Mouse (Mus musculus) megakaryocyte-erythroid progenitor cell, adult 5-6 weeks (primary cell): ENCODE measurements around the gene Olfr967. TPM values are rescaled to one million over a fixed set of nuclear protein-coding genes. Genes with fewer than 3 reads are reported as not detected.
"Not testable (repeated sequence)": the region's sequence is repeated elsewhere in the genome, so short reads cannot be mapped to it uniquely, and the experiment has no call there.

Experiments
- ATAC-seq: replicated peaks from 2 replicates; pipeline ENCODE4 v1.8.0; 2016; ENCODE audit warnings: mild to moderate bottlenecking, inconsistent platforms; ENCODE audit not compliant: severe bottlenecking, poor library complexity, low FRiP score, low TSS enrichment
- total RNA-seq, 2 experiments: library from RNA; stranded (forward) in 1 of 2; stranded (reverse) in 1 of 2; fragments of 200-1000, 215-1000 nt in 1 of 2; fragments of >200 nt in 1 of 2; fragmentation: Nextera tagmentation in 1 of 2; gene quantifications; 2 replicates each; pipeline ENCODE4 v1.2.3; 2014 to 2017

Olfr967 gene
- total RNA-seq (2014; fragmentation: Nextera tagmentation) = not detected in 2 replicates
- total RNA-seq (2017) = not detected in 2 replicates

DNA sequence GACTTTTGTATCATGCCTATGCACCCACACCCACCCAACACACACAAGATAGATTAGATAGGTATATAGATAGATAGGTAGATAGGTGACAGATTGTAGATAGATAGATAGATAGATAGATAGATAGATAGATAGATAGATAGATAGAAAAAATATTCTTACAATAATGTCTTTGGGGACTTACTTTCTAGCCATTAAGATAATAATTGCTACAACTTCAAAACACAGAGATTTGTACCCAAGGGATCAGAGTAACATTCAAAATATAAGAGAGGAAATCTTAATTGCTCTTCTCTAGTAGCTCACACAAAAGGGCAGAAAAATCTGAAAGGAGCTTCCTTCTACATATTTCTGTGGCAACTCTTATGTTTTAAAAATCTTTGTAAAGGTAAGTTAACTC lies at the start of gene Olfr967:
Gene Olfr967, plus strand, starts transcription at position 301 of the 400 bp plus-strand sequence.
- ATAC-seq = no peak

DNA sequence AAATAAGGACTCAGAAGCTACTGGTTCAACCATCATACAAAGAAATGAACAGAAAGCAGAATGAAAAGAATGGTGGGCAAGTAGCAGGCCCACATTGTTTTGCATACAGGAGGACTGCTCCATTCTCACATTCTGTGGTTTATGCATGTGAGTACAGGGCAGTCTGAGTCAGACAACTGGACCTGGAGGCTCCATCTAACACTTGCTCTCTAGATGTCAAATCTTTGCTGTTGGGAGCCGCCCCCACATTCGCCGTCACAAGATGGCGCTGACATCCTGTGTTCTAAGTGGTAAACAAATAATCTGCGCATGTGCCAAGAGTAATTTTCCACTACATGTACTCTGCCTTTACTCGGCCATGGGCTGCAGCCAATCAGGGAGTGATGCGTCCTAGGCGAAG lies 44.9 kb upstream of the Olfr967 start:
- ATAC-seq = not testable (repeated sequence)

DNA sequence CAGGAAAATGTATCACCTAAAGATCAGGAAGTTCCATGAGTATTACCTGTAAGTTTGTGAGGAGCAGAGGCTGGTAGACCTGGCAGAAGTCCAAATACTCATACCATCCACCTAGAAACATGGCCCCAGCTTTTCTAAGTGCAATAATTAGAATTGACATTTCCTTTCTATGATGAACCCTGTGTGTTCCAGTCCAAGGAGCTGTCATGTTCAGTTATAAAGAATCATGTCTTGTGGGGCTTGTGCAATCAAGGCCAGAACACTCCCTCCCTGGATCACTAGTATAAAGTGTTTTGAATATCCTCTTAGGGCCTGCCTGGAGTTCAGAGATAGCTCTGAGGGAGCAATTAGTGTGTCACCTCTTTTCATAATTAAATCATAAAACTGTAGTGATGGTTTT lies 39.0 kb upstream of the Olfr967 start, which contains the start of gene Olfr149:
Gene Olfr149, minus strand, starts transcription at position 101 of the 400 bp plus-strand sequence.
- ATAC-seq = no peak

DNA sequence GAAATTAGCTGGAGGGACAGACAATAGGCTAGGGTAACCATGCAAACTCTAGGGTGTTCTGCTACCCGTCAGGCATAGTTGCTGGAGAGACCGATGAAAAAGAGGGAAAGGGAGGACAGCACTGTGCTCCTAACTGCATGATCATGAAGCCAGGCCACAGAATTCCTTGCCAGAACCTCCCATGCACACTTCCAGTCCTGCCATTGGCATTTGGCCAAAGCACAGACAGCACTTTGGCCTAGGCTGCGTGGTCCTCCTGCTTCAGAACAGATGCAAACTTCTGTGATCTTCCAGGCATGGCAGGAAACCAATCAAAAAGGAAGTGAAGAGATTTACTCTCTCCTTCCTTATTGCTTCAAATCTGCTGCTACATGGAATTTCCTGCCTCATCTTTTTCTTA lies 37.1 kb upstream of the Olfr967 start:
- ATAC-seq = no peak

DNA sequence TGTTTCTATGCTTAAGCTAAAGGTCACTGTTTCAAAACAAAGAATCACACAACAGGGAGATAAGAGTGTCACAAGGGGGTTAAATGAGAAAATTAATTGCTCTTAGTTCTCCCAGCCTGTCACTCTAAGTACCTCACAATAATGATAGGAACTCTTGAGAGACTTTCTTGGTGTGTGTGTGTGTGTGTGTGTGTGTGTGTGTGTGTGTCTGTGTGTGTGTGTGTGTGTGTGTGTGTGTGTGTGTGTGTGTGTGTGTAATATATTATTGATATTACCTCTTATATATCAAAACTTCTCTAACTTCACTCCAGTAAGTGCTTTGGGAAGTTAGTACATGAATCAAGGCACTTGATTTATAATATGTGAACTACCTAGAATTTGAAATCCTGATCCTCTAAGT lies 35.0 kb upstream of the Olfr967 start, which contains the start of gene Olfr965:
Gene Olfr965, plus strand, starts transcription at position 301 of the 400 bp plus-strand sequence.
- no peak for ATAC-seq

DNA sequence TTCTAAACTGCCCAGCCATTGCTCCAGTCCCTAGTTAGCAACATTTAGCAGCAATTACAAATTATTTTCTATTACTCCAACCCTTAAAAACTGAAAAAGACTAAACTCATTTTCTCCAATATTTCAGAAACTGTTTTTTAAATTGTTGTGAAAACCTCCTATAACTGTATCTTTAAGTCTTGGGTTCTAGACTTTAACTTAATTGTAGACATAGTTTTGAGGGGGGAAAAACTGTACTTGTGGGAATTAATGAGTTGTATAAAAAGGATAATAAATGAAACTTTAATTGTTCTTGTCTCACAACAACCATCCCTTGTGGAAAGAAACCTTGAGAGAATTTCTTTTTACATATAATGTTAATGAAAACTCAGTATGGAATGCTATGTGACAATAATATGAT lies 15.4 kb upstream of the Olfr967 start, which contains the start of gene Olfr150:
Gene Olfr150, plus strand, starts transcription at position 301 of the 400 bp plus-strand sequence.
- ATAC-seq = no peak

DNA sequence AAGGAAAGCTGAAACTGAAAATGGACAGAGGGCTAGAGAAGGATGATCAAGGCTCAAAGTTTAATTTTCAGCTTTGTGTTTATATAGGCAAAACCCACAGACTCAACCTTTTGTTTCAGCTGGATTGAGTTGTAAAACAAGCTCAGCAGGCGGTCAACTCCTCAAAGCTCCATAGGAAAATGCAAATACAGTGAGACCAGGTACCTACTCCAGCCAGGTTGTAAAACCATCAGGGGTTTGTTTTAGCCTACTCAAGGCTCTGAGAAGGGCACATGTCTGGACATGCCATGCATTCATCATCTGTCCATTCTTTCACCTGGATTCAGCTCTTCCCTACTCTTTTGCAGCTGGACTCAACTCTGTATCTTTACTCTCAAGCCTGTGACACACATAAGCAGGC lies 5.3 kb upstream of the Olfr967 start:
- no peak for ATAC-seq

DNA sequence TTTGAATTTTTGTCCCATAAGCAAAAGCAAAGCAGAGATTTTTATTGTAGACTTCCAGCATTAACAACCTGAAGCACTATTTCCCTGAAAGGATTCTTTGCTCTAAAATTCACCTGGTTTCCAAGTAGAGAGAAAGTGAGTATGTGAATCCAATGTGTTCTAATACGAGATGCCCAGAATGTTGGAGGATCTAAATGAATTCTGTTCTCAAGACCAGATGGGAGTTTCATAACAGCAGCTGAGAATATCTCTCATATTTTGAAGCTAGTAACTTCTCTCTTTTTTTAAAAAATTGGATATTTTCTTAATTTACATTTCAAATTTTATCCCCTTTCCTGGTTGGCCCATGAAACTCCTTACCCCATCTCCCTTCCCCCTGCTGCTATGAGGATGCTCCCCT lies 379 bp downstream of the Olfr967 start:
- ATAC-seq = no peak

DNA sequence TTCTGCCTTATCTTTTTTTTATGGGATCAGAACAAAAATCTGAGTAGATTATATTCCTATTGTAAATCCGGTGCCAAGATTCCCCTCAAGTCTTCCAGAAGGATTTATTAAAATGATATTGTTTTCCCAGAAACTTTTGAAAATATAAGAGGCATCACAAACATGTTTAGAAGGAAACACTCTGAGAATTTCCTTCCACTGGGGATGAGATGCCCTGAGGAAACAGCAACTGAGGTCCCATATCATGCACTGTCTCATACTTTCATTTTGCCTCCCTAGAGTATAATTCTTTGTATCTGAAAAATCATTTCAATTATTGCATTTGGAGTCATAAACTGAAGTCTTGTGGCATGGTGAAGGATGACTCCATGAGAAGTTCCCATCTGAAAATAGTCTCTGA lies 37.1 kb downstream of the Olfr967 start, which contains the start of gene Olfr968:
Gene Olfr968, minus strand, starts transcription at position 101 of the 400 bp plus-strand sequence.
- no peak for ATAC-seq

DNA sequence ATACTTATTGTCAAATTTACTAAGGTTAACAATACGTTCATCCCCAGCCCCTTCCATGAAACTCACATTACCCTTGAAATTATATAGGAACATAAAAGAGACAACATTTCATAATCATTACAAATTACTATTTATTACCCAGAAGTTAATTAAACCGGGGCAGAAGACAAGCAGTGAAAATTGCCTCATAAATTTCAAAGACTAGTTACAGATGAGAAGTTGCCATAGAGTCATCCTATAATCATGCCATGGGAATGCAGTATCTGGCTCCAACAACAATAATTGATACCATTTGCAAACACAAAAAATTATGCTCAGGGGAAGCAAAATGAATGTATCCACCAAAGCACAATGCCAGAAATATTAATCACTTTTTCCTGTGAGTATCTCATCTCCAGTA lies 44.5 kb downstream of the Olfr967 start, which contains the start of gene Olfr969:
Gene Olfr969, plus strand, starts transcription at position 388 of the 400 bp plus-strand sequence.
- no peak for ATAC-seq

Other genes with a start within 250 kb of the Olfr967 start
- not detected in 2 replicates for gene Olfr957, start 230.4 kb upstream of the Olfr967 start, total RNA-seq (2014; fragmentation: Nextera tagmentation)
- not detected in 2 replicates for gene Olfr957, start 230.4 kb upstream of the Olfr967 start, total RNA-seq (2017)
- gene Olfr958, start 192.2 kb upstream of the Olfr967 start, total RNA-seq (2014; fragmentation: Nextera tagmentation) = not detected in 2 replicates
- not detected in 2 replicates for gene Olfr958, start 192.2 kb upstream of the Olfr967 start, total RNA-seq (2017)
- gene Olfr959, start 170.7 kb upstream of the Olfr967 start, total RNA-seq (2014; fragmentation: Nextera tagmentation) = not detected in 2 replicates
- not detected in 2 replicates for gene Olfr959, start 170.7 kb upstream of the Olfr967 start, total RNA-seq (2017)
- gene AW551984, start 141.8 kb upstream of the Olfr967 start, total RNA-seq (2014; fragmentation: Nextera tagmentation) = not detected in 2 replicates
- not detected in 2 replicates for gene AW551984, start 141.8 kb upstream of the Olfr967 start, total RNA-seq (2017)
- not detected in 2 replicates for gene Olfr148, start 135.6 kb upstream of the Olfr967 start, total RNA-seq (2014; fragmentation: Nextera tagmentation)
- not detected in 2 replicates for gene Olfr148, start 135.6 kb upstream of the Olfr967 start, total RNA-seq (2017)
- gene Olfr960, start 124.9 kb upstream of the Olfr967 start, total RNA-seq (2014; fragmentation: Nextera tagmentation) = not detected in 2 replicates
- gene Olfr960, start 124.9 kb upstream of the Olfr967 start, total RNA-seq (2017) = not detected in 2 replicates
- not detected in 2 replicates for gene Olfr961, start 101.2 kb upstream of the Olfr967 start, total RNA-seq (2014; fragmentation: Nextera tagmentation)
- not detected in 2 replicates for gene Olfr961, start 101.2 kb upstream of the Olfr967 start, total RNA-seq (2017)
- not detected in 2 replicates for gene Olfr963, start 79.0 kb upstream of the Olfr967 start, total RNA-seq (2014; fragmentation: Nextera tagmentation)
- not detected in 2 replicates for gene Olfr963, start 79.0 kb upstream of the Olfr967 start, total RNA-seq (2017)
- gene Olfr149, start 39.1 kb upstream of the Olfr967 start, total RNA-seq (2014; fragmentation: Nextera tagmentation) = not detected in 2 replicates
- not detected in 2 replicates for gene Olfr149, start 39.1 kb upstream of the Olfr967 start, total RNA-seq (2017)
- not detected in 2 replicates for gene Olfr965, start 34.9 kb upstream of the Olfr967 start, total RNA-seq (2014; fragmentation: Nextera tagmentation)
- not detected in 2 replicates for gene Olfr965, start 34.9 kb upstream of the Olfr967 start, total RNA-seq (2017)
- not detected in 2 replicates for gene Olfr150, start 15.3 kb upstream of the Olfr967 start, total RNA-seq (2014; fragmentation: Nextera tagmentation)
- gene Olfr150, start 15.3 kb upstream of the Olfr967 start, total RNA-seq (2017) = not detected in 2 replicates
- not detected in 2 replicates for gene Olfr968, start 37.0 kb downstream of the Olfr967 start, total RNA-seq (2014; fragmentation: Nextera tagmentation)
- not detected in 2 replicates for gene Olfr968, start 37.0 kb downstream of the Olfr967 start, total RNA-seq (2017)
- not detected in 2 replicates for gene Olfr969, start 44.7 kb downstream of the Olfr967 start, total RNA-seq (2014; fragmentation: Nextera tagmentation)
- not detected in 2 replicates for gene Olfr969, start 44.7 kb downstream of the Olfr967 start, total RNA-seq (2017)
- not detected in 2 replicates for gene Olfr970, start 62.6 kb downstream of the Olfr967 start, total RNA-seq (2014; fragmentation: Nextera tagmentation)
- gene Olfr970, start 62.6 kb downstream of the Olfr967 start, total RNA-seq (2017) = not detected in 2 replicates
- gene Olfr971, start 90.6 kb downstream of the Olfr967 start, total RNA-seq (2014; fragmentation: Nextera tagmentation) = not detected in 2 replicates
- not detected in 2 replicates for gene Olfr971, start 90.6 kb downstream of the Olfr967 start, total RNA-seq (2017)
- gene Olfr972, start 120.2 kb downstream of the Olfr967 start, total RNA-seq (2014; fragmentation: Nextera tagmentation) = not detected in 2 replicates
- not detected in 2 replicates for gene Olfr972, start 120.2 kb downstream of the Olfr967 start, total RNA-seq (2017)
- gene Olfr229, start 161.1 kb downstream of the Olfr967 start, total RNA-seq (2014; fragmentation: Nextera tagmentation) = not detected in 2 replicates
- gene Olfr229, start 161.1 kb downstream of the Olfr967 start, total RNA-seq (2017) = not detected in 2 replicates
- not detected in 2 replicates for gene Olfr974, start 191.3 kb downstream of the Olfr967 start, total RNA-seq (2014; fragmentation: Nextera tagmentation)
- gene Olfr974, start 191.3 kb downstream of the Olfr967 start, total RNA-seq (2017) = not detected in 2 replicates
- gene Olfr975, start 205.8 kb downstream of the Olfr967 start, total RNA-seq (2014; fragmentation: Nextera tagmentation) = not detected in 2 replicates
- not detected in 2 replicates for gene Olfr975, start 205.8 kb downstream of the Olfr967 start, total RNA-seq (2017)
- not detected in 2 replicates for gene Olfr976, start 214.9 kb downstream of the Olfr967 start, total RNA-seq (2014; fragmentation: Nextera tagmentation)
- gene Olfr976, start 214.9 kb downstream of the Olfr967 start, total RNA-seq (2017) = not detected in 2 replicates
- gene Olfr978, start 245.9 kb downstream of the Olfr967 start, total RNA-seq (2014; fragmentation: Nextera tagmentation) = not detected in 2 replicates
- not detected in 2 replicates for gene Olfr978, start 245.9 kb downstream of the Olfr967 start, total RNA-seq (2017)